8 mouse cellular contexts compared by ENCODE assay signal in genomic region chr11:83442596-83443267, GRCm38 (mm10). TPM values are rescaled to one million over a fixed set of nuclear protein-coding genes. Genes with fewer than 3 reads are reported as not detected.
DNase-seq lines count a peak whose midpoint lies in the region; ATAC-seq and TF ChIP-seq lines count a peak whose summit lies in the region.

No protein-coding gene starts in this region.

- TF ChIP-seq POLR2A in CH12.LX (IDR thresholded peaks at IDR 0.05; ENCODE audit: low read depth, low read length) = no peak
- TF ChIP-seq POLR2A in liver, adult 2 months (IDR thresholded peaks at IDR 0.05; ENCODE audit: extremely low read depth, insufficient read depth, low read length) = no peak

- no peaks in the 10 kb centered on the region for H3K79me2 ChIP-seq in CH12.LX (replicated peaks; ENCODE audit: control insufficient read depth, extremely low read depth, insufficient read depth, poor library complexity, severe bottlenecking)
- H3K79me2 ChIP-seq in liver, adult 2 months (ENCODE audit: control insufficient read depth, insufficient read depth, low read length) = no peaks in the 10 kb centered on the region

- dilution Hi-C loops in CH12.LX (cut with MboI; ENCODE audit: extremely low pct_ligation_motif_present, extremely low pct_unique_long_range_greater_than_20kb, low sequenced_read_pairs) = no loop called here

- peaks cover 62% of the 10 kb centered on the region for H3K27me3 ChIP-seq in CH12.LX (replicated peaks)
- H3K27me3 ChIP-seq in embryonic facial prominence, embryonic 12.5 days = peaks cover 56% of the 10 kb centered on the region
- H3K27me3 ChIP-seq in heart, embryonic 13.5 days (replicated peaks) = peaks cover 57% of the 10 kb centered on the region
- peaks cover 46% of the 10 kb centered on the region for H3K27me3 ChIP-seq in kidney, embryonic 16.5 days (ENCODE audit: insufficient read depth, low read length)
- H3K27me3 ChIP-seq in liver, adult 2 months (ENCODE audit: control insufficient read depth, insufficient read depth, low read length) = peaks cover 6% of the 10 kb centered on the region; the same call in 1 of the 2 replicates
- H3K27me3 ChIP-seq in stomach, embryonic 16.5 days (ENCODE audit: control insufficient read depth, insufficient read depth, low read length) = peaks cover 45% of the 10 kb centered on the region

- peaks cover 3 to 6% of the 10 kb centered on the region in 2 experiments for H3K4me1 ChIP-seq in CH12.LX (ENCODE audit: control insufficient read depth in 1 of 2, insufficient read depth in 2 of 2)
- H3K4me1 ChIP-seq in embryonic facial prominence, embryonic 12.5 days = peaks cover 10% of the 10 kb centered on the region; the same call in 1 of the 2 replicates
- H3K4me1 ChIP-seq in heart, embryonic 13.5 days = peaks cover 57% of the 10 kb centered on the region
- H3K4me1 ChIP-seq in kidney, embryonic 16.5 days (ENCODE audit: insufficient read depth, low read length) = peaks cover 15% of the 10 kb centered on the region
- 0 out of 2 replicates have a peak, but pooled peaks cover 2% of the 10 kb centered on the region for H3K4me1 ChIP-seq in liver, adult 2 months (ENCODE audit: control insufficient read depth, insufficient read depth, low read length)
- H3K4me1 ChIP-seq in stomach, embryonic 16.5 days (ENCODE audit: control insufficient read depth, insufficient read depth, low read length) = peaks cover 15% of the 10 kb centered on the region

- 0 out of 2 replicates have a peak overlapping the region, but pooled peaks have one; percentile 7 for H3K4me2 ChIP-seq in CH12.LX (ENCODE audit: insufficient read depth, low read depth, poor library complexity, severe bottlenecking)
- peak overlapping the region; percentile 40 for H3K4me2 ChIP-seq in embryonic facial prominence, embryonic 12.5 days (replicated peaks)
- H3K4me2 ChIP-seq in heart, embryonic 13.5 days = peak overlapping the region; percentile 68
- H3K4me2 ChIP-seq in kidney, embryonic 16.5 days (replicated peaks; ENCODE audit: low read depth, low read length) = peak overlapping the region; percentile 38
- peak overlapping the region; percentile 39; the same call in 1 of the 2 replicates for H3K4me2 ChIP-seq in stomach, embryonic 16.5 days (ENCODE audit: low read depth, low read length)

- H3K9ac ChIP-seq in CH12.LX (ENCODE audit: insufficient read depth, low read depth) = no peak overlapping the region
- H3K9ac ChIP-seq in embryonic facial prominence, embryonic 12.5 days = no peak overlapping the region
- H3K9ac ChIP-seq in heart, embryonic 13.5 days = peak overlapping the region; percentile 56
- peak overlapping the region; percentile 9; the same call in 1 of the 2 replicates for H3K9ac ChIP-seq in kidney, embryonic 16.5 days (replicated peaks; ENCODE audit: low read length)
- H3K9ac ChIP-seq in liver, adult 2 months (ENCODE audit: low read depth, low read length) = no peak overlapping the region
- peak overlapping the region; percentile 33; the same call in 1 of the 2 replicates for H3K9ac ChIP-seq in stomach, embryonic 16.5 days (ENCODE audit: low read length)

- peaks cover 8% of the 10 kb centered on the region for H3K9me3 ChIP-seq in CH12.LX (replicated peaks; ENCODE audit: low read length)
- H3K9me3 ChIP-seq in embryonic facial prominence, embryonic 12.5 days = no peaks in the 10 kb centered on the region
- H3K9me3 ChIP-seq in heart, embryonic 13.5 days = no peaks in the 10 kb centered on the region
- H3K9me3 ChIP-seq in kidney, embryonic 16.5 days (ENCODE audit: low read length) = no peaks in the 10 kb centered on the region
- no peaks in the 10 kb centered on the region for H3K9me3 ChIP-seq in stomach, embryonic 16.5 days (replicated peaks; ENCODE audit: control insufficient read depth, low read length)

- no peak for TF ChIP-seq EP300 in CH12.LX (IDR thresholded peaks at IDR 0.05; ENCODE audit: low read length)

- no peaks in the 10 kb centered on the region for H3K36me3 ChIP-seq in CH12.LX (replicated peaks in 1 of 2; ENCODE audit: control insufficient read depth in 1 of 2, insufficient read depth in 1 of 2, low read length in 1 of 2)
- H3K36me3 ChIP-seq in embryonic facial prominence, embryonic 12.5 days = no peaks in the 10 kb centered on the region
- H3K36me3 ChIP-seq in heart, embryonic 13.5 days = no peaks in the 10 kb centered on the region
- no peaks in the 10 kb centered on the region for H3K36me3 ChIP-seq in kidney, embryonic 16.5 days (ENCODE audit: insufficient read depth, low read length)
- H3K36me3 ChIP-seq in liver, adult 2 months (ENCODE audit: control insufficient read depth, insufficient read depth, low read length) = no peaks in the 10 kb centered on the region
- H3K36me3 ChIP-seq in stomach, embryonic 16.5 days (ENCODE audit: control insufficient read depth, insufficient read depth, low read length) = no peaks in the 10 kb centered on the region

- no peak for ATAC-seq in embryonic facial prominence, embryonic 12.5 days (ENCODE audit: insufficient number of reproducible peaks, insufficient read depth, low FRiP score, low TSS enrichment)
- ATAC-seq in heart, embryonic 13.5 days (ENCODE audit: extremely low read depth, insufficient number of reproducible peaks, low FRiP score, low TSS enrichment) = no peak
- 0 out of 2 replicates have a peak, but pooled peaks have one; percentile 2 for ATAC-seq in kidney, embryonic 16.5 days (ENCODE audit: low FRiP score, low TSS enrichment)
- ATAC-seq in monocyte, adult 5-6 weeks (replicated peaks; ENCODE audit: insufficient number of reproducible peaks, low FRiP score, low TSS enrichment, poor library complexity, severe bottlenecking) = peak; percentile 45
- ATAC-seq in stomach, embryonic 16.5 days (ENCODE audit: insufficient read depth, low FRiP score) = peak; percentile 21; the same call in 1 of the 2 replicates

- peak; percentile 69 for DNase-seq in CH12.LX (ENCODE audit: extremely low read depth)
- DNase-seq in adrenal gland, postnatal 36 days = peak; percentile 79 to 82
- peak; percentile 29 for DNase-seq in liver, adult 2 months (ENCODE audit: extremely low read depth, low read depth, low spot score)

- peak; percentile 91 to 94 for TF ChIP-seq CTCF in CH12.LX (conservative IDR thresholded peaks at IDR 0.05 in 1 of 2, IDR thresholded peaks at IDR 0.05 in 1 of 2; ENCODE audit: low read depth in 2 of 2, low read length in 2 of 2)
- peak; percentile 52; the same call in 1 of the 2 replicates for TF ChIP-seq CTCF in liver, adult 2 months (IDR thresholded peaks at IDR 0.05; ENCODE audit: low read depth, low read length)

- TF ChIP-seq RAD21 in CH12.LX (IDR thresholded peaks at IDR 0.05; ENCODE audit: low read depth, low read length) = peak; percentile 86

- H3K4me3 ChIP-seq in CH12.LX (replicated peaks in 1 of 3; ENCODE audit: low read depth in 2 of 3, low read length in 2 of 3, poor library complexity in 1 of 3) = no peak overlapping the region
- 0 out of 2 replicates have a peak overlapping the region, but pooled peaks have one; percentile 13 for H3K4me3 ChIP-seq in embryonic facial prominence, embryonic 12.5 days
- H3K4me3 ChIP-seq in heart, embryonic 13.5 days = peak overlapping the region; percentile 36
- peak overlapping the region; percentile 22; the same call in 1 of the 2 replicates for H3K4me3 ChIP-seq in kidney, embryonic 16.5 days (ENCODE audit: low read length)
- no peak overlapping the region for H3K4me3 ChIP-seq in liver, adult 2 months (ENCODE audit: insufficient read depth, low read depth, low read length)
- H3K4me3 ChIP-seq in stomach, embryonic 16.5 days (replicated peaks; ENCODE audit: low read length) = peak overlapping the region; percentile 11

- H3K27ac ChIP-seq in CH12.LX (ENCODE audit: insufficient read depth, low read depth) = no peak overlapping the region
- no peak overlapping the region for H3K27ac ChIP-seq in embryonic facial prominence, embryonic 12.5 days
- no peak overlapping the region for H3K27ac ChIP-seq in heart, embryonic 13.5 days (replicated peaks)
- no peak overlapping the region for H3K27ac ChIP-seq in kidney, embryonic 16.5 days (ENCODE audit: low read length)
- no peak overlapping the region for H3K27ac ChIP-seq in liver, adult 2 months (replicated peaks; ENCODE audit: insufficient read depth, low read depth, low read length)
- H3K27ac ChIP-seq in stomach, embryonic 16.5 days (ENCODE audit: low read length) = no peak overlapping the region

- in situ Hi-C loops in CH12.LX (cut with MboI; ENCODE audit: low pct_ligation_motif_present, low pct_unique_long_range_greater_than_20kb, low sequenced_read_pairs) = loop anchor here (10.0 kb wide), 2 partner anchors 192 to 292 kb away; no protein-coding TSS in a partner anchor

- WGBS in embryonic facial prominence, embryonic 12.5 days = 12% methylated on average over 29 of the region's 29 CpGs
- 12% methylated on average over 29 of the region's 29 CpGs for WGBS in heart, embryonic 13.5 days
- 12% methylated on average over 29 of the region's 29 CpGs for WGBS in kidney, embryonic 16.5 days
- WGBS in liver, adult 2 months = 12% methylated on average over 29 of the region's 29 CpGs
- WGBS in stomach, embryonic 16.5 days = 13% methylated on average over 29 of the region's 29 CpGs

RNA-seq across cellular contexts. Expression of gene 1700020L24Rik, which starts 5.3 kb away (rescaled TPM):
- total RNA-seq in CH12.LX (2012; rRNA removed) = 0.21 and 0.55 TPM in 2 replicates
- not detected in 2 replicates for total RNA-seq in CH12.LX (2014; rRNA removed)
- polyA plus RNA-seq in CH12.LX (2012; ENCODE audit: insufficient read length, low read depth) = 0.34 and 0.40 TPM in 2 replicates
- total RNA-seq in adrenal gland, postnatal 36 days (2021) = under 1 TPM; 0.30 to 0.43 TPM
- 0.45 and 0.60 TPM in 2 replicates for polyA plus RNA-seq in embryonic facial prominence, embryonic 12.5 days (2016; fragmentation: Nextera tagmentation; extraction: Ambion mirVana)
- 1.4 and 2.1 TPM in 2 replicates for polyA plus RNA-seq in heart, embryonic 13.5 days (2015; fragmentation: Nextera tagmentation; extraction: Ambion mirVana)
- polyA plus RNA-seq in kidney, embryonic 16.5 days (2015; fragmentation: Nextera tagmentation; extraction: Ambion mirVana) = not detected in 2 replicates
- not detected in 2 replicates for total RNA-seq in liver, adult 2 months (2014; rRNA removed)
- polyA plus RNA-seq in liver, adult 2 months (2012; rRNA removed) = not detected in 2 replicates
- 2.9 to 8.2 TPM (median 6.0 TPM) in 3 replicates for total RNA-seq in monocyte, adult 5-6 weeks (2017)
- polyA plus RNA-seq in stomach, embryonic 16.5 days (2015; fragmentation: Nextera tagmentation; extraction: Ambion mirVana) = 0.21 TPM in 1 of 2 replicates, not detected in the other

RNA-seq across cellular contexts. Expression of gene Gas2l2, which starts 13.5 kb away (rescaled TPM):
- not detected in 2 replicates for total RNA-seq in CH12.LX (2012; rRNA removed)
- not detected in 2 replicates for total RNA-seq in CH12.LX (2014; rRNA removed)
- not detected in 2 replicates for polyA plus RNA-seq in CH12.LX (2012; ENCODE audit: insufficient read length, low read depth)
- total RNA-seq in adrenal gland, postnatal 36 days (2021) = not detected
- polyA plus RNA-seq in embryonic facial prominence, embryonic 12.5 days (2016; fragmentation: Nextera tagmentation; extraction: Ambion mirVana) = 0.06 and 0.09 TPM in 2 replicates
- polyA plus RNA-seq in heart, embryonic 13.5 days (2015; fragmentation: Nextera tagmentation; extraction: Ambion mirVana) = 0.11 TPM in 1 of 2 replicates, not detected in the other
- polyA plus RNA-seq in kidney, embryonic 16.5 days (2015; fragmentation: Nextera tagmentation; extraction: Ambion mirVana) = not detected in 2 replicates
- not detected in 2 replicates for total RNA-seq in liver, adult 2 months (2014; rRNA removed)
- not detected in 2 replicates for polyA plus RNA-seq in liver, adult 2 months (2012; rRNA removed)
- not detected in 3 replicates for total RNA-seq in monocyte, adult 5-6 weeks (2017)
- 0.14 TPM in 2 replicates for polyA plus RNA-seq in stomach, embryonic 16.5 days (2015; fragmentation: Nextera tagmentation; extraction: Ambion mirVana)

RNA-seq across cellular contexts. Expression of gene Mmp28, which starts 20.1 kb away (rescaled TPM):
- total RNA-seq in CH12.LX (2012; rRNA removed) = 0.04 and 0.17 TPM in 2 replicates
- not detected in 2 replicates for total RNA-seq in CH12.LX (2014; rRNA removed)
- not detected in 2 replicates for polyA plus RNA-seq in CH12.LX (2012; ENCODE audit: insufficient read length, low read depth)
- total RNA-seq in adrenal gland, postnatal 36 days (2021) = 10 to 100 TPM; 11.0 to 12.7 TPM
- polyA plus RNA-seq in embryonic facial prominence, embryonic 12.5 days (2016; fragmentation: Nextera tagmentation; extraction: Ambion mirVana) = 2.9 and 3.2 TPM in 2 replicates
- 2.5 and 2.7 TPM in 2 replicates for polyA plus RNA-seq in heart, embryonic 13.5 days (2015; fragmentation: Nextera tagmentation; extraction: Ambion mirVana)
- 1.7 and 1.8 TPM in 2 replicates for polyA plus RNA-seq in kidney, embryonic 16.5 days (2015; fragmentation: Nextera tagmentation; extraction: Ambion mirVana)
- 0.18 and 0.27 TPM in 2 replicates for total RNA-seq in liver, adult 2 months (2014; rRNA removed)
- polyA plus RNA-seq in liver, adult 2 months (2012; rRNA removed) = 0.26 and 0.29 TPM in 2 replicates
- 0.39 to 0.75 TPM in 2 of 3 replicates, not detected in the other for total RNA-seq in monocyte, adult 5-6 weeks (2017)
- polyA plus RNA-seq in stomach, embryonic 16.5 days (2015; fragmentation: Nextera tagmentation; extraction: Ambion mirVana) = 3.3 and 4.3 TPM in 2 replicates

RNA-seq across cellular contexts. Expression of gene Taf15, which starts 30.2 kb away (rescaled TPM):
- total RNA-seq in CH12.LX (2012; rRNA removed) (60.4 and 69.8 TPM in 2 replicates), CH12.LX (2014; rRNA removed) (38.8 and 39.5 TPM in 2 replicates)
- 367 and 488 TPM in 2 replicates for polyA plus RNA-seq in CH12.LX (2012; ENCODE audit: insufficient read length, low read depth)
- total RNA-seq in adrenal gland, postnatal 36 days (2021) = 10 to 100 TPM; 62.2 to 78.5 TPM
- polyA plus RNA-seq in embryonic facial prominence, embryonic 12.5 days (2016; fragmentation: Nextera tagmentation; extraction: Ambion mirVana) = 14.5 and 15.5 TPM in 2 replicates
- 9.7 and 10.5 TPM in 2 replicates for polyA plus RNA-seq in heart, embryonic 13.5 days (2015; fragmentation: Nextera tagmentation; extraction: Ambion mirVana)
- polyA plus RNA-seq in kidney, embryonic 16.5 days (2015; fragmentation: Nextera tagmentation; extraction: Ambion mirVana) = 8.3 and 14.6 TPM in 2 replicates
- total RNA-seq in liver, adult 2 months (2014; rRNA removed) = 29.1 and 29.9 TPM in 2 replicates
- 7.1 and 8.5 TPM in 2 replicates for polyA plus RNA-seq in liver, adult 2 months (2012; rRNA removed)
- 32.9 to 77.9 TPM (median 52.7 TPM) in 3 replicates for total RNA-seq in monocyte, adult 5-6 weeks (2017)
- polyA plus RNA-seq in stomach, embryonic 16.5 days (2015; fragmentation: Nextera tagmentation; extraction: Ambion mirVana) = 9.7 TPM in 2 replicates

RNA-seq across cellular contexts. Expression of gene Rasl10b, which starts 33.8 kb away (rescaled TPM):
- total RNA-seq in CH12.LX (2012; rRNA removed) (0.21 and 0.42 TPM in 2 replicates), CH12.LX (2014; rRNA removed) (not detected in 2 replicates)
- 0.08 TPM in 1 of 2 replicates, not detected in the other for polyA plus RNA-seq in CH12.LX (2012; ENCODE audit: insufficient read length, low read depth)
- 10 to 100 TPM; 12.0 to 13.6 TPM for total RNA-seq in adrenal gland, postnatal 36 days (2021)
- polyA plus RNA-seq in embryonic facial prominence, embryonic 12.5 days (2016; fragmentation: Nextera tagmentation; extraction: Ambion mirVana) = 6.3 and 6.9 TPM in 2 replicates
- 7.2 and 7.3 TPM in 2 replicates for polyA plus RNA-seq in heart, embryonic 13.5 days (2015; fragmentation: Nextera tagmentation; extraction: Ambion mirVana)
- polyA plus RNA-seq in kidney, embryonic 16.5 days (2015; fragmentation: Nextera tagmentation; extraction: Ambion mirVana) = 0.39 and 0.57 TPM in 2 replicates
- total RNA-seq in liver, adult 2 months (2014; rRNA removed) = 0.07 and 0.18 TPM in 2 replicates
- polyA plus RNA-seq in liver, adult 2 months (2012; rRNA removed) = 0.12 and 0.24 TPM in 2 replicates
- total RNA-seq in monocyte, adult 5-6 weeks (2017) = 0.11 TPM in 1 of 3 replicates, not detected in the others
- polyA plus RNA-seq in stomach, embryonic 16.5 days (2015; fragmentation: Nextera tagmentation; extraction: Ambion mirVana) = 0.27 and 0.49 TPM in 2 replicates

Comparison
In these comparisons a context has a peak if more than half of its experiments do, and no peak if none do; other contexts are left out.
1. DNase-seq: peak in every context shown above with its lines; median percentile 80 in adrenal gland, postnatal 36 days; 69 in CH12.LX; 29 in liver, adult 2 months.
2. H3K4me2 ChIP-seq: peak in every context shown above with its lines; median percentile 68 in heart, embryonic 13.5 days; 40 in embryonic facial prominence, embryonic 12.5 days; 39 in stomach, embryonic 16.5 days; 38 in kidney, embryonic 16.5 days; 7 in CH12.LX.
3. H3K4me3 ChIP-seq: peak in embryonic facial prominence, embryonic 12.5 days (single experiment), heart, embryonic 13.5 days (single experiment), kidney, embryonic 16.5 days (single experiment) and stomach, embryonic 16.5 days (single experiment); none in CH12.LX (0 of 3) and liver, adult 2 months (single experiment).
4. H3K9ac ChIP-seq: peak in heart, embryonic 13.5 days (single experiment), kidney, embryonic 16.5 days (single experiment) and stomach, embryonic 16.5 days (single experiment); none in CH12.LX (single experiment), embryonic facial prominence, embryonic 12.5 days (single experiment) and liver, adult 2 months (single experiment).
5. ATAC-seq: peak in kidney, embryonic 16.5 days (single experiment), monocyte, adult 5-6 weeks (single experiment) and stomach, embryonic 16.5 days (single experiment); none in embryonic facial prominence, embryonic 12.5 days (single experiment) and heart, embryonic 13.5 days (single experiment).